Mouse (Mus musculus) telencephalon, adult 2 months (tissue): ENCODE measurements around the gene Patz1.

ENCODE experiments used
- DNase-seq: peaks from one replicate; pipeline ENCODE4 v3.0.0-alpha.2; 2011; ENCODE audit warnings: low read depth, low spot score

Gene Patz1

DNA sequence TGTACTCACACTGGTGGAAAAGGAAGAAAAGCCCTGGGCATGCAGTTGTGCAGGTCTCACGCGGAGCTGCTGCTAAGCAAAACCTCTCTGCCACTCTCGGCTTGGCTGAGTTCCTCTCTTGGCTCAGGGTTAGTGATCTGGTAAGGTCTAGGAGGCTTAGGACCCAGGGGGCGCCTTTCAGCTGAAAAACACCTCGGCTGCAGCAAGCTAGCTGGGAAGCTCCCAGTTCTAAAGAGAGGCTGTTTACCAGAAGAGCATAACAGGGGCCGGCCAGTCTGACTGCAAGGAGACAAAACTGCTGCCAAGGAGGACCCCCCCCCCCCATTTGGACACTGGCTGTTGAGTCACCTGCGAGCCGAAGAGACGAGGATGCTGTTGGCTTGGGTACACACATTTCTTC lies 41.9 kb downstream of the Patz1 start:
- peak; percentile 92 for DNase-seq

- no peak for DNase-seq
Measured at GRCm38 (mm10) chr11:3330991-3331750, 42.5 kb downstream of the Patz1 start.

- peak; percentile 93 for DNase-seq
Measured at GRCm38 (mm10) chr11:3331756-3332642, 43.3 kb downstream of the Patz1 start.

- DNase-seq, result no peak
Measured at GRCm38 (mm10) chr11:3333111-3333695, 44.5 kb downstream of the Patz1 start.

GRCm38 (mm10) chr11:3334141-3334710 lies 45.6 kb downstream of the Patz1 start:
- no peak for DNase-seq

DNA sequence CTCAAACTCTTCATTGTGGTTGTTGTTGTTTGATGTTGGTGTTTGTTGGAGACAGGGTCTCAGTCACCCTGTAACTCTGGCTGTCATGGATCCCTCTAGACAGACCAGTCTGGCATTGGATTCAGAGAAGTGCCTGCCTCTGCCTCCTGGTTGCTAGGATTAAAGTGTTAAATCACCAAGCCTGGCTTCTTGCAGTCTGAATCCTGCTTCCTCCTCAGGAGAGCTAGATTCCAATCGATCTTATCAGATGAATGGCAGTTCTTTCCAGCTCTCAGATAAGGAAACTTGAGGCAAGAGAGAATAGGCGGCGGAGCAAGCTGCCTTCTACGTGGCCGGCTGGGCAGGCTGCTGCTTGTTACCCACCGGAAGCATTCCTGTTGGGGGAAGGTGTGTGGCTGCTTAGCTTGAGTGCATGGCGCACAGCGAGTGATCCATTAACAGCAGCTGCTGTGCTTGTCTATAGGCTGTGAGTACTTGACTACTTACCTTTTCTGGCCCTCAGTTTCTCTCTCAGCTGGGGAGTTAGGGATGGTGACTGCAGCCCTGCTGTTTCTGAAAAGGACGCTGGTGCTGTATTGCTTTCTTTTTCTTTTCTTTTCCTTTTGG lies 46.1 kb downstream of the Patz1 start:
- no peak for DNase-seq

DNA sequence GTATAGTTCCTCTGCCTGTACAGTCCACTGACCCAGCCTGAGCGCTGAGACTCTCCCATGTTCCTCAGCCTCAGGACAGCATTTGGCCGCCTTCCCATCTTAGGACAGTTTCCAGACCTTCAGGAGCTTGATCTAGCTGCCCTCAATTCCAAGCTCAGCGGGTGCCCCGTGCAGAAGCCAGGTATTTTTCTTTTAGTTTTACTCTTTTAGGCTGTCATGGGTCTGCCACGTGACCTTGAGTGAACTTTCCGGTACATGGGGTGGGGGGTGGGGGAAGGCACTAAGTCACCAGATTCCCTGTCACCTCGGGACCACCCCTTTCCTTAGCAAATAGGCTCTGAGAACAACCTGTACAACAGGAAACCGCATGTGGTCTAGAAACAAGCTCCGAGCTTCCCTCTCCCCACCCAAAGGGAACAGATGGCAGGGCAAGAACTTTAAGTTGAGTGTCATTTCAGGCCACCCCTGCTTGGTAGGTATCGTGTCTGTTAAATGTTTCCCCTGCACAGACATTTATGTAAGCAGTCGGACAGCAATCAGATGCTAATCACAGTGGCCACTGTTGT lies 47.1 kb downstream of the Patz1 start:
- no peak for DNase-seq

DNA sequence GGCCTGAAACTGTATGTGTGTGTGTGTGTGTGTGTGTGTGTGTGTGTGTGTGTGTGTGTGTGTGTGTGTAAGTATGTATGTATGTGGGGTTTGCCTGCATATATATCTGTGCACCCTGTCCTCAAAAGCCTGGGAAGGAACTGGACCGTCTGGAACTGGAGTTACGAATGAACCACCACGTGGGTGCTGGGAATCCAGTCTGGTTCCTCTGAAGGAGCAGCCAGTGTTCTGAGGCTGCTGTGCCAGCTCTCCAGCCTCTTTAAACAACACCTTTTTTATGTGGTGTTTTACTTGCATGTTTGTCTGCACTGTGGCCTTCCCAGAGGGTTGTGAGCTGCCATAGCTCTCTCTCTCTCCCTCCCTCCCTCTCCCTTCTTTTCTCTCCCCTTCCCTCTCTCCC lies 47.9 kb downstream of the Patz1 start:
- DNase-seq, result no peak

GRCm38 (mm10) chr11:3337173-3337955 lies 48.7 kb downstream of the Patz1 start:
- peak; percentile 72 for DNase-seq

DNA sequence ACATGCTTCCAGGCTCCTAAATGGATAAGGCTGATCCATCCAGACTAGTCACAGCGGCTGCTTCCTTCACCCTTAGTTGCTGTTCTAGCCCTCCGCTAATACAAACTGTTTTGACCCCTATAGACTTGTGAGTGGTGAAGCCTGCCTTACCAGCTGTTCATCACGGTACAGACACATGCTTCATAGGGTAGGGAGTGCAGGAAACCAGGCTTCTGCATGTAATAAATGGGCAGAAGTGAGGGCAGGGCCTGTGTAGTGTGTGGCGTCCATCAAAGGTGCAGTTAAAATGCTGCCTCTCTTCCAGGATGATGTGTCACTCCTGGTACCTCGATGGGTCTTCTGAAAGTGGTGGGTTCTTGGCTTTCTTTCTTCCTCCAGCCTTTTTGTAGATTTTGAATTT lies 49.3 kb downstream of the Patz1 start:
- no peak for DNase-seq

GRCm38 (mm10) chr11:3341476-3341875 lies 52.8 kb downstream of the Patz1 start:
- DNase-seq, result no peak

GRCm38 (mm10) chr11:3344916-3345315 lies 56.2 kb downstream of the Patz1 start:
- no peak for DNase-seq

DNA sequence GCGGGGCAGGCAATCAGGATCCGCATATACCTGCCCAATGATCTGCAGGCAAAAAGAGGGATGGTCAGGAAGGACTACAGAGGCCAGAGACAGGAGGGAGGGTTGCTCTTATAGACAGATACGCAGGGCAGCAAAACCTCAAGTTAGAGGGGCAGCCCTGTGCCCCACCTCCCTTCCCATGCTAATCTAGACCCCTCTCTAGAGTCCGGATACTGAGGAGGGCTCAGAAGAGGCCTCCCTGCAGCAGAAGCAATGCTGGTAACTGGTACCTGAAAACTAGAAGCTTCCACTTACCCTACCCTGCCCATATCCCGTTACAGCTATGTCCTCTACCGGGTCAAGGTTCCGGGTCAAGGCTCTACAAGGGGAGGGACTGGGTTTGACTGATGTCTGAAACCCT lies 57.7 kb downstream of the Patz1 start:
- DNase-seq, result no peak

DNA sequence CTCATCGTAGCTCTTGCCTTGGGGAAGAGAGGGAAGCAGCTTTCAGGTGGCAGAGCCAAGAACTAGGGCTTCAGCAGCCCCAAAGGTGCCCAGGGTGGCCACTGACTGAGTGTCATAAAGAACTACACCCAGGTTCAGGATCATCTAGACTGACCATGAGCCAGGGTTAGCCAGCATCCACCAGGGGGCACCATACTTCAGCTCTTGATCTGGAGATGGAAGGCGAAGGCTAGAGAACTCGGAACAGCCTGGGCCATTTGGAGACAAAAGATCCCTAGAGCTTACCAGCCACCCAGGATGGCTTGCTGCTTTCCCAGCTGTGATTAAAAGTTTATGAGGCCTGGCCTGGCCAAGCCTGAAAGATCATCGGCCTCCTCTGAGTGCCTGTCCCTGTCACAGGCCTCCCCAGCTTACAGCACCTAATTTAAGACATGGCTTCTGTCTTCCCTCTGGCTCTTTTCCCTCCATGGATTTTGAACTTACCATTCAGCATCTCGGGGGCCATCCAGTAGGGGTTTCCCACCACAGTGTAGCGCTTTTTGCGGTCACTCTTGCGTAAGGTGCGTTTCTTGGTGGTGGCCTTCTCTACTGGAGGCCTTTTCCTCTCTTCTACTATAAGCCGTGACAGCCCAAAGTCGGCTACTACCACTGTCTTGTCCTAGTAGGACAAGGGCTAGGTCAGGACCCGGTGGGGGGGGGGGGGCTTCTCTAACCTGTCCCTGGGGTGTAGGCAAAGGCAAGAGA lies 58.6 kb downstream of the Patz1 start:
- no peak for DNase-seq

GRCm38 (mm10) chr11:3347835-3348195 lies 59.1 kb downstream of the Patz1 start:
- no peak for DNase-seq

DNA sequence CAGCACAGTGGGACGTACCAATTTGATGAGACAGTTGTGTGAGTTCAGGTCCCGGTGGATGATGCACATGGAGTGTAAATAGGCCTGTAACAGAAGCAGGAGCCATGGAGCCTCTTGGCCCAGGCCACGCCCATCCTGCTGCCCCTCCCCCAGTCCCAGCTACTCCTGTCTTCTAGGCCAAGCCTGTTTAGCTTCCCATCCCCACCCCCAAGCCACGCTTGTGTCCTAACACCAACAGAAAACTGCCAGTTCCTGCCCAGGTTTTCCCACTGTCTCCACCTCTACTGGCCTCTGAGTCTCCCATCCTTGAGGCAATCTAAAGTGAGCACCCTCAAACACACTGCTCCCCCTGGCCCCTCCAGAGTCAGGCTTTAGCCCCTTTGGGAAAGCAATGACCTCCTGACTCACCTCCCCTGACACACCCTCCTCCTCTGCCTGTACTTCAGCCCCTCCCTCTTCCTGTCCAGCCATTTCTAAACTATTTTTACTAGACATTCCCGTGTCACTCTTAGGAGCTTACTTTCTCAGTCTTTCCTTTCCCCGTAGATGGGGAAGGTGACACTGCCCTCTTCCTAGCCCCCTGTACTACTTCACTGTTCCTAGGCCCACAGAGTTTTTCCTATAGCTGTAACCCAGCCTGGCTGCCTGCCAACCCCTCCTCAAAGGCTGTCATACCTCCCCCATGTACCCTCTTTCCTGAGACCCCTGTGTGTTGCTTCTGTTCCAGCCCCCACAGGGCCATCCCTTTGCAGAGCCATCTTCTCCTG lies 60.1 kb downstream of the Patz1 start:
- DNase-seq, result no peak

- DNase-seq, result no peak
Measured at GRCm38 (mm10) chr11:3349343-3349695, 60.6 kb downstream of the Patz1 start.

GRCm38 (mm10) chr11:3352131-3352530 lies 63.5 kb downstream of the Patz1 start:
- DNase-seq, result no peak

DNA sequence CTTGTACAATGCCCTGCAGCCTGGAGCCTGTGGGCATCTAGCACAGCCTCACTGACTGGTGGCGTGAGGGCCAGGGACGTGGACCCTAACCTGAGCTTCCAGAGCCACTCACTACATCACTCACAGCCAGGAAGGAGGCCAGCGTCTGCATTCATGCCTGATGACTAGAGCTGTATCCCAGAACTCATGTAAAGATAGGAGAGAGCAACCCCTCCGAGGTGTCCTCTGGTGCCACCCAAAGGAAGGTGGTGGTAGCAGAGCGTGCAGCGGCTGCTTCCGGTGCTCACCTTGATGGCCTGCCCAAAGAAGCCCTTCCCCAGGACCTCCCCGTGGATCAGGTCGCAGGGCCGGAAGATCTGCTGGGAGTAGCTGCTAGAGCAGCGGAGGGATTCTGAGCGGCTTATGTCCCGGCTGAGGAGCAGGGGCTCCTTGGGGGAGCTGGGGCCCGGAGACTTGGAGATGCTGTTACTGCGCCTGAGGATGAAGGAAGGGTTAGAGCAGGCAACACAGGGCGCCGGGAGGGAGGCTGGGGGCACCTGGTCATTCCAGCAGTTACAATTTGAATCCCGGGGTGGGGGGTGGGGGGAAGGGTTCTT lies 64.4 kb downstream of the Patz1 start:
- DNase-seq, result no peak
